Mouse (Mus musculus) brain, embryonic 14.5 days (tissue): ENCODE measurements around the gene Saa1. TPM values are rescaled to one million over a fixed set of nuclear protein-coding genes. Genes with fewer than 3 reads are reported as not detected.
"Not testable (repeated sequence)": the region's sequence is repeated elsewhere in the genome, so short reads cannot be mapped to it uniquely, and the experiment has no call there.

Source experiments
- DNase-seq: peaks from one replicate; pipeline ENCODE4 v3.0.0-alpha.2; 2011; ENCODE audit warnings: low read depth
- CTCF ChIP-seq: fragments of 200-500 bp; IDR thresholded peaks from 2 replicates; pipeline ENCODE4 v1.5.1; 2012; ENCODE audit warnings: inconsistent platforms, mild to moderate bottlenecking, moderate library complexity, borderline replicate concordance; ENCODE audit not compliant: insufficient read depth, insufficient read length; ENCODE audit errors: extremely low read depth
- POLR2A ChIP-seq: fragments of 200-500 bp; IDR thresholded peaks from 2 replicates; pipeline ENCODE4 v1.6.1; 2012; ENCODE audit warnings: mild to moderate bottlenecking, inconsistent platforms, borderline replicate concordance; ENCODE audit not compliant: poor library complexity, insufficient read depth, insufficient read length, severe bottlenecking; ENCODE audit errors: extremely low read depth
- polyA plus RNA-seq: library from polyadenylated mRNA; depleted of rRNA; stranded (reverse); fragments of >200 nt; gene quantifications from 2 replicates; pipeline ENCODE4 v1.2.3, GENCODE M21; 2012; rRNA removed

Saa1 gene
- polyA plus RNA-seq, result 0.22 TPM in 1 of 2 replicates, not detected in the other

- DNase-seq, result not testable (repeated sequence)
Observed at GRCm38 (mm10) chr7:46742880-46743279, at the start of gene Saa1. Gene Saa1, minus strand, starts transcription at chr7:46742980.

DNA sequence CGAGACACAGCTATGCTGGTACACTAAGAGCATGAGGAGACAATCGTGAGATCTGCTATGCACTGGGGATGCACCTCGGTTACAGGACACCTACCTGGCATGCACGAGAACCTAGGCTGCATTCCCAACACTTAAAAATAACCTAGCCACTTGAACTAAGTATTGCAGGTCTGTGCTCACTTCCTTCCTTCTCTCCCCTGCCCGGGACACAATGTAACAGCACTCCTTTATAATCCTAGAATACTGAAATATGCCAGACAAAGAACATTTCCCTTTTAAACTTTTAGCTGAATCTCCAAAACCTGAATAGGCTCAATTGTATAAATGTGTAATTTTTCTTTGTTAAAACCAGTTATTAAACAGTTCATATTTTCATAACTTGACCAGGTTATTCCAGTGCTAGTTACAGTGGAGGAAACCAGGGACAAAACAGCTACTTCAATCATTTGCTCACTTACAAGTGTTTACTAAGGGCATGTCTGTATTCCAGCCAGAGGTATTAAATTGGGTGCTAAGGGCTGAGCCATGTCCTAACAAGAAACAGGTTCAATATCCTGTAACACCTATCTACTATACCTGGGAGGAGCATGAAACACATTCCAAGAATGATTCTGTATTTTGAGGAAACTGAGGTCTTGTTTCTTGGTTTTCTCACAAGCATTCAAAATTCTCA, 46.5 kb upstream of the Saa1 start:
- no peak for DNase-seq
- TF ChIP-seq CTCF (no peak), POLR2A (no peak)

- DNase-seq, result peak; percentile 71
- TF ChIP-seq CTCF (peak; percentile 95), POLR2A (no peak)
Observed at GRCm38 (mm10) chr7:46770706-46771105, 27.9 kb upstream of the Saa1 start.

DNA sequence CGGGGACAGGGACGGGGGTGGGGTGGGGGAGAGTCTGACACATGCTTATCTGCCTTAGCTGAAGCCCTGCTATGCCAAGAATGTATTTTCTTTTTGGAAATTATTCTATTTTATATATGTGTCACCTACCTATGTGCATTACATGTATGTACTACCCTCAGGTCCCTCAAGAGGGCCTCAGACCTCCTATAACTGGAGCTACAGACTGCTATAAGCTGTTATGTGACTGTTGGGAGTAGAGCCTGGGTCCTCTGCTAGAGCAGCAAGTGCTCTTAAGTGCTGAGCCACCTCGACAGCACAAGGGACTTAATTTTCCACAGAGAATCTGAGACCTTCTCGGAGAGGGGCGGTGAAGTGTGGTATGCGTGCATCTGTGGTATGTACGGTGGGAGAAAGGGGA, 25.7 kb upstream of the Saa1 start:
- DNase-seq, result no peak
- TF ChIP-seq CTCF, result no peak
- TF ChIP-seq POLR2A, result no peak

DNA sequence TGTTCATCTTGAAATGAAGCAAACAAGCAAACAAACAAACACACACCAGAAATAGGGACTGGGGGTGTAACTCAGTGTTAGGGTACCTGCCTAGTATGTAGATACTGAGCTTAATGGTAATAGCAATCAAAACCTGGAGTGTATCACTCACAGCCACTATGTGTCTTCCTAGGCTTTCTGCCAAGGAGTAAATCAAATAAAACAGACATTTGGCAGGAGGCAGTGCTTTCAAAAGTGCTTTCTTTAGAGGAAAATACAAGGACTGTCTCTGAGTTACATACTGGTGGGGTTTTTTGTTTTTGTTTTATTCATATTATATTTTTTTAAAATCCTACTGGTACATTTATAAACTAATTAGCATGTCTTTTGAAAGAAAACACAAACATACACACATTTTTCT, 24.6 kb upstream of the Saa1 start:
- no peak for TF ChIP-seq POLR2A
- no peak for TF ChIP-seq CTCF
- no peak for DNase-seq

GRCm38 (mm10) chr7:46764672-46765071, 21.9 kb upstream of the Saa1 start:
- TF ChIP-seq POLR2A, result no peak
- no peak for TF ChIP-seq CTCF
- no peak for DNase-seq

- TF ChIP-seq POLR2A (no peak), CTCF (no peak)
- no peak for DNase-seq
Observed at GRCm38 (mm10) chr7:46762601-46763000, 19.8 kb upstream of the Saa1 start.

- TF ChIP-seq CTCF, result no peak
- no peak for TF ChIP-seq POLR2A
- DNase-seq, result no peak
Observed at GRCm38 (mm10) chr7:46761049-46761795, 18.4 kb upstream of the Saa1 start.

DNA sequence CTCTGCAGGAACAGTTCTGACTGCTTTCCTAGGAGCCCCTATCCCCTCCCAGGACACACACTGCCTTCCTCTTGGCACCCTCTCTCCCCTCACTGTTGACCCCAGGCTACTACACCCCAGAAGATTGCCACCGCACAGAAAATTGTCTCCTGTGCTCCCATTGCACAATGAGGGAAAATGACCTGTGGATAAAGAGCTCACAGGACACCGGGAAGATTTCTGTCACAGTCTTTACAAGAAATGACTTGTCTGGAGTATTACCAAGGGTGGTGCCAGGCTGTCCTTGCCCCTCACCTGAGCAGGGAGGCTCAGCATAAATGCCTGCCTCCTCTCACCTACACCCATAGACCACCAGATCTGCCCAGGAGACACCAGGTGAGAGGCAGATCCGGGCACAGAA, 8.7 kb upstream of the Saa1 start, which contains the start of gene Saa2:
TSS of gene Saa2 (plus strand) at position 301 of the 400 bp plus-strand sequence.
- TF ChIP-seq CTCF, result no peak
- no peak for TF ChIP-seq POLR2A

DNA sequence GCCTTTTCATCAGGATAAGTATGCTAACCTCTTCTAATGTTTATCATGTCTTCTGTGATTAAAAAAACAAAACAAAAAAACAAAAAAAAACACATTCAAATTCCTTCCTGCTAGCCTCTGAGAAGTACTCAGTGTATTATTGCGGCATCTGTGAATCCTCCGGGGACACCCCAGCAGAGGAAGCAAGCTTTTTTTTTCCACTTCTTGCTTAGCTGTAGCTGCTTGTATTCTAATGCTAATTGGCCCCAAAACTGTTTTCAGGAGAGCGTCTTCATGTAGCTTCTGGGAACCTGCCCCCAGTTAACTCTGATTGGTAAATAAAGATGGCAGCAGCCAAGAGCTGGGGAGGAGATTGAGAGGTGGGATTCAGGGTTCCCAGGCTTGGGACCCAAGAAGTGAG, 5.7 kb upstream of the Saa1 start:
- TF ChIP-seq CTCF, result no peak
- TF ChIP-seq POLR2A, result no peak
- DNase-seq, result peak; percentile 10

More for the DNA sequence above, 8.7 kb upstream of the Saa1 start, which contains the start of gene Saa2:
- no peak for DNase-seq

DNA sequence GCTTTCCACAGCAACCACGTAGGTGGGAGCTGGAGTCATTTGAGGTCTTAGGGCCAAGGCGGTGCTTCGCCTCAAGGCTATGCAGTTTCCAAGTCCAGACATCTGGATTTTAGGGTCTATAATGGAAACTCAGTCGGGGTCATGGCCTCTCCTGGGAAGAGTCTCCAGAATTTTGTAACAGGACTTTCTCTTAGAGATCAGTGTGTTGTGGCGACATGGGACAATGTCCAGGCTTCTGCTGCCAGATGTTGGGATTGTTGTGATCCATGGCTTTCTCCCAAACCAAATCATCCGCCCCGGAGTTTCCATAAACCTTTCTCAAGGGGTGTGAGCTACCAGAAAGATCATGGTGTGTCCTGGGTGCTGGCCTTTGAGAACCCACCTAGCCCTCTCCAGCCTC, 3.6 kb upstream of the Saa1 start:
- no peak for DNase-seq
- TF ChIP-seq CTCF (no peak), POLR2A (no peak)

- TF ChIP-seq POLR2A, result no peak
- no peak for TF ChIP-seq CTCF
- DNase-seq, result no peak
Observed at GRCm38 (mm10) chr7:46745816-46746215, 3.0 kb upstream of the Saa1 start.

DNA sequence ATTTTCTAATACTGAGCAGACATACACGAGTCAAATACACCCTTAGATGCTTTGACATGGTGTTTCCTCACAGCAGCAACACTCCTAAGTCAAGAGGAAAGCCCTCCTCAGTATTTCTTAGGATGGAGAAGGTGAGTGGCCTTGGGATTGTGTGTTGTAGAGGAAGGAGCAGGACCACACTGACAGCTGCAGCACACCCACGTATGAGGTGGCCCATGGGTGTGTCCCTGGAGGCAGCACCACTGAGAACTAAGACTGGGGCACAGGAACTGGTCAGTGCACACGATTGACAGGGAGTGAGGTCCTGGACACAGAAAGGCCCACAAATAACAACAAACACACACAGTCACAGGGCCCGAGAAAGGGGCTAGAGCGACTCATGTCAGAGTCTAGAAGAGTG, 2.7 kb downstream of the Saa1 start:
- DNase-seq, result not testable (repeated sequence)
